Mouse (Mus musculus) neural tube, embryonic 12.5 days (tissue): ENCODE data around the gene Cntnap4. TPM values are rescaled to one million over a fixed set of nuclear protein-coding genes. Genes with fewer than 3 reads are reported as not detected.
"Not testable (repeated sequence)": the region's sequence is repeated elsewhere in the genome, so short reads cannot be mapped to it uniquely, and the experiment has no call there.

ENCODE experiments used
- ATAC-seq: fragments of 200-750 bp; cut with Nextera tagmentation; 2 replicates; pipeline ENCODE4 v1.8.0; 2017; ENCODE audit warnings: low read depth, mild to moderate bottlenecking, moderate TSS enrichment, moderate library complexity; ENCODE audit not compliant: low FRiP score
- H3K27ac ChIP-seq: fragments of 300-500 bp; sonication (generic); 2 replicates; pipeline ENCODE4 v1.5.1; 2016
- H3K27me3 ChIP-seq: fragments of 300-500 bp; sonication (generic); replicated peaks from 2 replicates; pipeline ENCODE4 v1.6.1; 2016; ENCODE audit warnings: mild to moderate bottlenecking
- H3K36me3 ChIP-seq: fragments of 300-500 bp; sonication (generic); 2 replicates; pipeline ENCODE4 v1.6.1; 2016; ENCODE audit warnings: mild to moderate bottlenecking
- H3K4me1 ChIP-seq: fragments of 300-500 bp; sonication (generic); 2 replicates; pipeline ENCODE4 v1.6.1; 2016
- H3K4me2 ChIP-seq: fragments of 300-500 bp; sonication (generic); replicated peaks from 2 replicates; pipeline ENCODE4 v1.6.1; 2016; ENCODE audit warnings: mild to moderate bottlenecking
- H3K4me3 ChIP-seq: fragments of 300-500 bp; sonication (generic); 2 replicates; pipeline ENCODE4 v1.5.1; 2016
- H3K9ac ChIP-seq: fragments of 300-500 bp; sonication (generic); 2 replicates; pipeline ENCODE4 v1.6.1; 2016; ENCODE audit warnings: mild to moderate bottlenecking
- H3K9me3 ChIP-seq: fragments of 300-500 bp; sonication (generic); 2 replicates; pipeline ENCODE4 v1.6.1; 2016; ENCODE audit warnings: mild to moderate bottlenecking
- WGBS: fragments of 180-500 bp; shearing (Covaris S2); methylation state at CpG from one replicate; pipeline ENCODE4 v1.1.7; 2016; 5-methylcytosine and 5-hydroxymethylcytosine counted together
- polyA plus RNA-seq: library from polyadenylated mRNA; unstranded; fragments of >200 nt; fragmentation: Nextera tagmentation; extraction: Ambion mirVana; gene quantifications from 2 replicates; pipeline ENCODE4 v1.2.1, GENCODE M21; 2016

Cntnap4 gene
- polyA plus RNA-seq, 1 experiment from 2014 or later, result 5.3 TPM

DNA sequence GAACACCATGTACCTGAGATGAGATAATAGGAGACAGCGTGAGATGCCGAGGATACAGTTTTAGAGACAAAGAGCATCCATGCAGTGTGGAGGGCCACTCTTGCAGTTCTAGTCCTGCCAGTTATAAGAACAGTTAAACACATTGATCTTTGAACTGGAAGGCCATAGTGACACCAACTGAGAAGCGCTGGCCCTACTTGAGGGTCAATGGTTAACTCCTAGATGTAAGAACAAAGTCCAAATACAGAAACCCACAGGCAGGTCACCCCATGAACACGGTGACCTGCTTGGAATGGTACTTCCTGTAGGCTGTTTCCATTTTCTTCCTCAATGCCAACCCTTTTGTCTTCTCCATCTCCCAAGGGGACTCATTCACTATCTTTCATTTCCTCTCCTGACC is 173.5 kb downstream of the Cntnap4 start:
- H3K36me3 ChIP-seq, result no peaks in the 10 kb centered on the region
- no peaks in the 10 kb centered on the region for H3K9me3 ChIP-seq
- H3K9ac ChIP-seq, result no peak overlapping the region
- H3K4me1 ChIP-seq, result no peaks in the 10 kb centered on the region
- H3K27ac ChIP-seq, result no peak overlapping the region
- no peaks in the 10 kb centered on the region for H3K27me3 ChIP-seq
- no peak overlapping the region for H3K4me3 ChIP-seq
- WGBS, result 92% methylated on average over 4 of the region's 4 CpGs
- ATAC-seq, result no peak
- H3K4me2 ChIP-seq, result no peak overlapping the region

GRCm38 (mm10) chr8:112747296-112747695 is 177.5 kb downstream of the Cntnap4 start:
- Histone ChIP-seq H3K4me3 (no peak overlapping the region), H3K4me2 (no peak overlapping the region), H3K4me1 (no peaks in the 10 kb centered on the region), H3K27me3 (no peaks in the 10 kb centered on the region), H3K9ac (no peak overlapping the region), H3K27ac (no peak overlapping the region), H3K36me3 (no peaks in the 10 kb centered on the region), H3K9me3 (no peaks in the 10 kb centered on the region)
- ATAC-seq, result no peak
- 83% methylated on average over 5 of the region's 5 CpGs for WGBS

DNA sequence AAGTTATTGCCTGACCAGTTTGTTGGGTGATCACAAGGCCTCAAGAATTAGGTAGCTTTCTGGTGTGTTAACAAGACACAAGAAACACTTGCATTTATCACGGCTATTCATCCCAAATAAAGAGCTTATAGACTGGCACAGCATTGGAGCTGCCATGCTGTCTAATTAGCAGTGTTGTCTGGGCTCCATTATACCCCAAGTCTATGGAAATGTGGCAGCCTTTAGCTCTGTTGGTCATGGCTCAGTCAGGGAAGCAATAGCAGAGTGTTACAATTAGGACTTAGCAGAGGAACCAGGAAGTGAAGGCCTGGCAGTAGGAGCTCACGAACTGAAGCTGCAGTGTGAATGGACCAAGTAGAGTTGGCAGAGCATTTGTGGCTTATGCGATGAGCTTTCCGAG is 185.3 kb downstream of the Cntnap4 start:
- WGBS, result 90% methylated on average over 4 of the region's 4 CpGs
- Histone ChIP-seq H3K27ac (no peak overlapping the region), H3K9me3 (no peaks in the 10 kb centered on the region), H3K36me3 (no peaks in the 10 kb centered on the region), H3K4me2 (no peak overlapping the region), H3K27me3 (no peaks in the 10 kb centered on the region), H3K4me3 (no peak overlapping the region), H3K4me1 (no peaks in the 10 kb centered on the region), H3K9ac (no peak overlapping the region)
- no peak for ATAC-seq

DNA sequence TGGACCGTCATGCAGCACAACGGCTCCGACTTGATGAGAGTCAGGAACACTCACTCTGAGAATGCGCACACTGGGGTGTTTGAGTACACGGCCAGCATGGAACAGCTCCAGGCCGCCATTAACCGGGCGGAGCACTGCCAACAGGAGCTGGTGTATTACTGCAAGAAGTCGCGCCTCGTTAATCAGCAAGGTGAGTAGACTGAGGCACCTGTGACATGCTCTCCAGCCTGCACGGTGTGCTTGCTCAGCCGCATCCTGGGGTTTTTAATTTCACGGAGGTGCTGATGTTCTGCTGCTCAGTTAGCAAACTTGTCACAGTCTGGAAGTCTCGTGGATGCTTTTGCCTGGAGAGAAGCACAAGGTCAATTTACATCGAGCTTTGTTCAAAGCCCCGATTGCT is 233.2 kb downstream of the Cntnap4 start:
- Histone ChIP-seq H3K27ac (no peak overlapping the region), H3K4me3 (no peak overlapping the region), H3K27me3 (no peaks in the 10 kb centered on the region), H3K4me2 (no peak overlapping the region), H3K9me3 (no peaks in the 10 kb centered on the region), H3K4me1 (no peaks in the 10 kb centered on the region), H3K9ac (no peak overlapping the region), H3K36me3 (no peaks in the 10 kb centered on the region)
- ATAC-seq, result no peak
- 95% methylated on average over 17 of the region's 17 CpGs for WGBS

GRCm38 (mm10) chr8:112809382-112809781 is 239.5 kb downstream of the Cntnap4 start:
- Histone ChIP-seq H3K27me3 (no peaks in the 10 kb centered on the region), H3K4me3 (no peak overlapping the region), H3K9me3 (no peaks in the 10 kb centered on the region), H3K9ac (no peak overlapping the region), H3K27ac (no peak overlapping the region), H3K4me1 (no peaks in the 10 kb centered on the region), H3K36me3 (no peaks in the 10 kb centered on the region), H3K4me2 (no peak overlapping the region)
- no peak for ATAC-seq
- WGBS, result 85% methylated on average over 5 of the region's 6 CpGs

DNA sequence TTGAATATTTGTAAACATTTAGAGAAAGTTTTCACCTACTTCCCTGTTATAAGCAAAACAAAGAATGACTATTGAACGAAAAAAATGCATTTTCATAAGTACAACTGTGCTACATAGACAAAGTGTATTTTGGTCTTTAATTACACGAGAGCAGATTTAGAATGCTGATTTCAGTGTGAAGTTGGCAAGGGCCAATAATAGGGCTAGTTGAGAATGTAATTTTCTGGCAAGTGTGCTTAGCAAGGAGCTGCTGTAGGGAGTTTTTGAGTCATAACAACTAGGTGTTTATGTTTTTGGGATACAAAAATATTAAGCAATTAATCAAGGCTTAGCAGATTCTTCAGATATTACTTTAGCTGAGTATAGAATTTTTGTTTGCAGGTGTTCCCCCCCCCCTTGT is 271.2 kb downstream of the Cntnap4 start:
- 75% methylated on average over 2 of the region's 2 CpGs for WGBS
- Histone ChIP-seq H3K9me3 (no peaks in the 10 kb centered on the region), H3K27me3 (no peaks in the 10 kb centered on the region), H3K36me3 (no peaks in the 10 kb centered on the region), H3K4me3 (no peak overlapping the region), H3K9ac (no peak overlapping the region), H3K4me2 (no peak overlapping the region), H3K4me1 (no peaks in the 10 kb centered on the region), H3K27ac (no peak overlapping the region)
- no peak for ATAC-seq

DNA sequence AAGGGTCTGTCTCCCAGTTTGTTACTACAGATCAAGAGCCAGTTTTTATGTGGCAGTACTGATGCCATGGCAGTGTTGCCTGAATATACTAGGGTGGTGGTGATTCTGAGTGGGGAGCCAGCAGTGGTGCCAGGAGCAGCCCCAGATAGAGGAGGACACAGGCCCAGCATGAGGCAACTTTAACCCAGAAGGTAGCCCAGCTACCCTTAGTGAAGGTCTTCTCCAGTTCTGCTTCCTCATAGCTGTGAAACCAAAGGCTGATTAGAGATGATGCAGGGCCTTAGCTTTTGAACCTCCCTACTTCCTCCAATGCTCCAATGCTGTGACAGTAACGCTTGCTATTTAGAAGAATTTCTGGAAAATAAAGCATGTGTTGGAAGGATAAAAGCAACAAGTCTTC is 279.7 kb downstream of the Cntnap4 start:
- H3K36me3 ChIP-seq, H3K4me1 ChIP-seq, H3K9me3 ChIP-seq, H3K27me3 ChIP-seq, H3K4me2 ChIP-seq, H3K27ac ChIP-seq, H3K4me3 ChIP-seq, H3K9ac ChIP-seq, ATAC-seq: not testable (repeated sequence)
- 97% methylated on average over 1 of the region's 1 CpGs for WGBS

DNA sequence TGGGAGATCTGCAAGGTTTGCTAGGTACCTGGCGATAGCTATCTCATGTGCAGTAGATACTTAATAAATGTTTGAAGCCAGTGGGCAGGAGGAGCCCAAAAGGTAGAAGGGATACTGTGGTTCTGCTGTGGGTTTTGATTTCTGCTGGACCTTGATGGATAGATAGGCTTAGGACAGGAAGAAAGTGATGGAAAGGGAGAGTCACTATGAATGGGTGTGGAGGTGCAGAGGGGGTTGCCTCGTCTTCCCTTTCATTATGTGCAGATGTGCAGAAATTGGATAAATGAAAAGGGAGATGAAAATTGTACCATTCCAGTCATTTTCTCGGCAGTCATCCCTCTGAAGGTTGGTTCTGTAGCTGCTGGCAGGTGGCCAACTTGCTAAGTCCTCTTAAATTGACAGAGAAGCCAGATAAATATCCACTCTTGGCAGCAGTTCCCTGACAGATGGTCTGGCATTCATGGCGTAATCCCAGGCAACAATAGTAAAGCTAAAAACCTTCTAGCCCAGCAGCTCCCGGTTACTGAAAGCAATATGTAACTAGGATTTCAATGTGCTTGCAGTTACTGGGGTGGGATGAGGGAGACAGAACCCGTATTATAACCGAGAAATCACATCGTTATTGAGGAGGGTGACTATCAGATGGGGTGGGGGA is 336.7 kb downstream of the Cntnap4 start:
- no peak overlapping the region for H3K27ac ChIP-seq
- H3K9me3 ChIP-seq, result no peaks in the 10 kb centered on the region
- H3K9ac ChIP-seq, result no peak overlapping the region
- 43% methylated on average over 8 of the region's 8 CpGs for WGBS
- H3K27me3 ChIP-seq, result no peaks in the 10 kb centered on the region
- no peak overlapping the region for H3K4me2 ChIP-seq
- ATAC-seq, result peak; percentile 44
- H3K36me3 ChIP-seq, result no peaks in the 10 kb centered on the region
- no peak overlapping the region for H3K4me3 ChIP-seq
- no peaks in the 10 kb centered on the region for H3K4me1 ChIP-seq

DNA sequence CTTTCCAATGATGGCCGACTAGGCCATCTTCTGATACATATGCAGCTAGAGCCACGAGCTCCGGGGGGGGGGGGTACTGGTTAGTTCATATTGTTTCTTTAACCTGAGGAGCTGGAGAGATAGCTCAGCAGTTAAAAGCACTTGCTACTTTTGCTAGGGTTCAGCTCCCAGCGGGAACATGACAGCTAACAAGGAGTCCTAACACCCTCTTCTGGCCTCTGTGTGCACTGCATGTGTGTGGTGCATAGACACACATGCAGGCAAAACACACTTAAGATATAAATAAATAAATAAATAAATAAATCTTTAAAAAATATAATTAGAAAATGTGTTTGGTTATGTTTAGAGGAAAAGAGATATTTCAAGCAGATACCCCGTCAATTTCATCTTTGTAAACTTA is 339.7 kb downstream of the Cntnap4 start:
- no peak for ATAC-seq
- Histone ChIP-seq H3K36me3 (no peaks in the 10 kb centered on the region), H3K4me1 (no peaks in the 10 kb centered on the region), H3K4me2 (no peak overlapping the region), H3K9ac (no peak overlapping the region), H3K27me3 (no peaks in the 10 kb centered on the region), H3K4me3 (no peak overlapping the region), H3K9me3 (no peaks in the 10 kb centered on the region), H3K27ac (no peak overlapping the region)
- 52% methylated on average over 5 of the region's 5 CpGs for WGBS

DNA sequence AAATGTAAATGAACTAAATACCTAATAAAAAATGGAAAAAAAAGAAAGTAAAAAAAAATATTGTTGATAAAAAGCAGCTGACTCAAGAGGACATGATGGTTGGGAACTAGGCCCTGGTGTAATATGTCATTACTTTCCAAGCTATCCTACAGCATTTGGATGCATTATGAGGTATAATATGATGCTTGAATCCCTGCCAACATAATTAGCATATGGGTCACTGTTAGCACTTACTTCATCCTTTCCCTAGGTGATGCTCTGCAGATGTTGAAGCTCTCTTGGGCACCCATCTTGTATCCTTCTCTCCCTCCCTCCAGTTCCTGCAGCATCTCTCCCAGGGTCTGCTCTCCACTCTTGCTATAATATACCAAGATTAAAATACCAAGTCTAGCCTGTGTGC is 341.6 kb downstream of the Cntnap4 start:
- Histone ChIP-seq H3K27me3 (no peaks in the 10 kb centered on the region), H3K9me3 (no peaks in the 10 kb centered on the region), H3K9ac (no peak overlapping the region), H3K27ac (no peak overlapping the region), H3K4me3 (no peak overlapping the region), H3K4me2 (no peak overlapping the region), H3K4me1 (no peaks in the 10 kb centered on the region), H3K36me3 (no peaks in the 10 kb centered on the region)
- no peak for ATAC-seq

DNA sequence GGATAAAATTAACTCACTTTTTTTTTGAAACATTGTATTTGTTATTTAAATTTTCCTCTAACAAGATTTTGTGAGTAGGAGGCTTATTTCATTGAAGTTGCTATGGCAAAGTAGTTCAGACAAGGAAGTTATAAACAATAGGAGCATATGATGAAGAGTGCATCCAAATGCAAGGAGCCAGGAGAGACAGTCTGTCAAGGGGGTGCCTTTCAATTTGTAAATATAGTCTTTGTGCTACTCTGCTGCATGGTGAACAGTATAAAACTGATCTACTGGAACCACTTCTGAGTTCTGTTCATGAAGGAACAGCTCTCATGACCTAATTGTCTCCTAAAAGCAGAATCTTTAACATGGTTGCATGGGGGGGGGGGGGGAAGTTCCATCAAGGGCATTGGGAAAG is 352.3 kb downstream of the Cntnap4 start:
- no peak for ATAC-seq
- H3K27ac ChIP-seq, result no peak overlapping the region
- H3K27me3 ChIP-seq, result no peaks in the 10 kb centered on the region
- no peak overlapping the region for H3K9ac ChIP-seq
- H3K4me1 ChIP-seq, result no peaks in the 10 kb centered on the region
- H3K9me3 ChIP-seq, result no peaks in the 10 kb centered on the region
- H3K4me2 ChIP-seq, result no peak overlapping the region
- H3K4me3 ChIP-seq, result no peak overlapping the region
- no peaks in the 10 kb centered on the region for H3K36me3 ChIP-seq

GRCm38 (mm10) chr8:112922789-112923188 is 352.9 kb downstream of the Cntnap4 start:
- ATAC-seq, result no peak
- no peaks in the 10 kb centered on the region for H3K27me3 ChIP-seq
- H3K9ac ChIP-seq, result no peak overlapping the region
- H3K4me3 ChIP-seq, result no peak overlapping the region
- WGBS, result 77% methylated on average over 5 of the region's 5 CpGs
- H3K4me1 ChIP-seq, result no peaks in the 10 kb centered on the region
- H3K36me3 ChIP-seq, result no peaks in the 10 kb centered on the region
- no peaks in the 10 kb centered on the region for H3K9me3 ChIP-seq
- no peak overlapping the region for H3K4me2 ChIP-seq
- no peak overlapping the region for H3K27ac ChIP-seq
